Mouse (Mus musculus): ENCODE measurements around the gene Snai3.

DNA sequence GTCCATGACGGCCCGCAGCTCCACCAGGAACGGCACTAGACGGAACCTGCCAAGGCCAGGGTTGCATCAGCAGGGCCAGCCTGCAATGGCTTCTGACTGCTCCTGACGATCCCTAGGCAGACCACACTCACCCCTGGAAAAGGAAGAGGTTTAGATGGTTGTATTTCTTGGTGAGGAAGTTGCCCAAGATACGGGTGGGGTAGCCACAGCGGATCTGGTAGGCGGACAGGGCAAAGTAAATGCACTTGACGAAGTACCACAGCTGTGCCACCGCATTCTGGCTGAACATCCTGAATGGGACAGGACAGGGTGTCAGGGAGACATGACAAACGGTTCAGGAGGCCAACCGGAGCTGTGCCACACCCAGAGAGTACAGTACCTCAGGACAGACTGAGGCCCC is 24.3 kb upstream of the Snai3 start:
- TF ChIP-seq CTCF (IDR thresholded peaks at IDR 0.05; ENCODE audit: low read depth) (no peak), EP300 (IDR thresholded peaks at IDR 0.05; ENCODE audit: low read depth) (no peak)
